Mouse (Mus musculus) midbrain, embryonic 15.5 days (tissue): ENCODE measurements around the gene Kcng4. TPM values are rescaled to one million over a fixed set of nuclear protein-coding genes. Genes with fewer than 3 reads are reported as not detected.

ENCODE experiments used
- ATAC-seq: fragments of 200-750 bp; cut with Nextera tagmentation; replicated peaks from 2 replicates; pipeline ENCODE4 v1.8.0; 2017; ENCODE audit warnings: moderate TSS enrichment
- H3K27ac ChIP-seq: fragments of 300-500 bp; sonication (generic); 2 replicates; pipeline ENCODE4 v1.5.1; 2015; ENCODE audit warnings: mild to moderate bottlenecking, inconsistent platforms
- H3K27me3 ChIP-seq: fragments of 300-500 bp; sonication (generic); replicated peaks from 2 replicates; pipeline ENCODE4 v1.6.1; 2015; ENCODE audit warnings: inconsistent platforms
- H3K36me3 ChIP-seq: fragments of 300-500 bp; sonication (generic); replicated peaks from 2 replicates; pipeline ENCODE4 v1.6.1; 2015; ENCODE audit warnings: inconsistent platforms
- H3K4me1 ChIP-seq: fragments of 300-500 bp; sonication (generic); 2 replicates; pipeline ENCODE4 v1.6.1; 2015; ENCODE audit warnings: inconsistent platforms
- H3K4me2 ChIP-seq: fragments of 300-500 bp; sonication (generic); 2 replicates; pipeline ENCODE4 v1.6.1; 2015; ENCODE audit warnings: inconsistent platforms, mild to moderate bottlenecking, moderate library complexity
- H3K4me3 ChIP-seq: fragments of 300-500 bp; sonication (generic); 2 replicates; pipeline ENCODE4 v1.5.1; 2015; ENCODE audit warnings: mild to moderate bottlenecking, inconsistent platforms
- H3K9ac ChIP-seq: fragments of 300-500 bp; sonication (generic); 2 replicates; pipeline ENCODE4 v1.6.1; 2015; ENCODE audit warnings: mild to moderate bottlenecking, inconsistent platforms
- H3K9me3 ChIP-seq: fragments of 300-500 bp; sonication (generic); 2 replicates; pipeline ENCODE4 v1.6.1; 2016; ENCODE audit warnings: inconsistent platforms
- WGBS: fragments of 180-500 bp; shearing (Covaris S2); methylation state at CpG from one replicate; pipeline ENCODE4 v1.1.7; 2015; ENCODE audit warnings: mixed read lengths; 5-methylcytosine and 5-hydroxymethylcytosine counted together
- polyA plus RNA-seq: library from polyadenylated mRNA; unstranded; fragments of >200 nt; fragmentation: Nextera tagmentation; extraction: Ambion mirVana; gene quantifications from 2 replicates; pipeline ENCODE4 v1.2.1, GENCODE M21; 2015

Gene Kcng4
- polyA plus RNA-seq, 1 experiment from 2014 or later, result 0.14 TPM

GRCm38 (mm10) chr8:119661892-119662291, 26.4 kb upstream of the Kcng4 start:
- no peak for ATAC-seq
- Histone ChIP-seq H3K27ac (no peak overlapping the region), H3K27me3 (no peaks in the 10 kb centered on the region), H3K4me2 (no peak overlapping the region), H3K9me3 (no peaks in the 10 kb centered on the region), H3K4me3 (no peak overlapping the region), H3K36me3 (no peaks in the 10 kb centered on the region), H3K9ac (no peak overlapping the region), H3K4me1 (peaks cover 8% of the 10 kb centered on the region)
- WGBS, result 70% methylated on average over 6 of the region's 6 CpGs

- ATAC-seq, result peak; percentile 30; the same call in 1 of the 2 replicates
- WGBS, result 6% methylated on average over 9 of the region's 9 CpGs
Observed at GRCm38 (mm10) chr8:119661081-119661480, 25.6 kb upstream of the Kcng4 start.

GRCm38 (mm10) chr8:119656709-119657464, 21.4 kb upstream of the Kcng4 start:
- H3K36me3 ChIP-seq, result no peaks in the 10 kb centered on the region
- 63% methylated on average over 5 of the region's 5 CpGs for WGBS
- no peaks in the 10 kb centered on the region for H3K9me3 ChIP-seq
- no peak for ATAC-seq
- no peak overlapping the region for H3K4me3 ChIP-seq
- H3K4me2 ChIP-seq, result no peak overlapping the region
- peaks cover 5% of the 10 kb centered on the region for H3K4me1 ChIP-seq
- no peak overlapping the region for H3K27ac ChIP-seq
- no peak overlapping the region for H3K9ac ChIP-seq
- H3K27me3 ChIP-seq, result no peaks in the 10 kb centered on the region

More at GRCm38 (mm10) chr8:119661081-119661480, 25.6 kb upstream of the Kcng4 start:
- Histone ChIP-seq H3K4me1 (peaks cover 5% of the 10 kb centered on the region), H3K4me2 (no peak overlapping the region), H3K4me3 (no peak overlapping the region), H3K36me3 (no peaks in the 10 kb centered on the region), H3K9me3 (no peaks in the 10 kb centered on the region), H3K27me3 (no peaks in the 10 kb centered on the region), H3K9ac (no peak overlapping the region), H3K27ac (no peak overlapping the region)

- Histone ChIP-seq H3K4me3 (no peak overlapping the region), H3K4me2 (no peak overlapping the region), H3K27ac (no peak overlapping the region), H3K27me3 (no peaks in the 10 kb centered on the region), H3K36me3 (no peaks in the 10 kb centered on the region), H3K9ac (no peak overlapping the region), H3K9me3 (no peaks in the 10 kb centered on the region), H3K4me1 (no peaks in the 10 kb centered on the region)
- ATAC-seq, result no peak
- 59% methylated on average over 2 of the region's 2 CpGs for WGBS
Observed at GRCm38 (mm10) chr8:119651324-119651723, 15.8 kb upstream of the Kcng4 start.

- Histone ChIP-seq H3K9me3 (no peaks in the 10 kb centered on the region), H3K27ac (no peak overlapping the region), H3K9ac (no peak overlapping the region), H3K27me3 (no peaks in the 10 kb centered on the region), H3K4me3 (no peak overlapping the region), H3K36me3 (no peaks in the 10 kb centered on the region), H3K4me1 (peaks cover 17% of the 10 kb centered on the region), H3K4me2 (no peak overlapping the region)
- WGBS, result 84% methylated on average over 7 of the region's 7 CpGs
- ATAC-seq, result no peak
Observed at GRCm38 (mm10) chr8:119646846-119647245, 11.4 kb upstream of the Kcng4 start.

GRCm38 (mm10) chr8:119646197-119646596, 10.7 kb upstream of the Kcng4 start:
- H3K9ac ChIP-seq, result no peak overlapping the region
- H3K27me3 ChIP-seq, result no peaks in the 10 kb centered on the region
- no peaks in the 10 kb centered on the region for H3K9me3 ChIP-seq
- H3K27ac ChIP-seq, result 0 out of 2 replicates have a peak overlapping the region, but pooled peaks have one; percentile 70
- ATAC-seq, result no peak
- no peaks in the 10 kb centered on the region for H3K36me3 ChIP-seq
- H3K4me1 ChIP-seq, result peaks cover 17% of the 10 kb centered on the region
- 77% methylated on average over 3 of the region's 3 CpGs for WGBS
- no peak overlapping the region for H3K4me3 ChIP-seq
- no peak overlapping the region for H3K4me2 ChIP-seq

- H3K9me3 ChIP-seq, result no peaks in the 10 kb centered on the region
- H3K27ac ChIP-seq, result peak overlapping the region; percentile 70
- no peak overlapping the region for H3K9ac ChIP-seq
- H3K4me1 ChIP-seq, result peaks cover 17% of the 10 kb centered on the region
- H3K4me2 ChIP-seq, result no peak overlapping the region
- WGBS, result 38% methylated on average over 18 of the region's 18 CpGs
- ATAC-seq, result peak; percentile 70
- H3K36me3 ChIP-seq, result no peaks in the 10 kb centered on the region
- H3K27me3 ChIP-seq, result no peaks in the 10 kb centered on the region
- H3K4me3 ChIP-seq, result no peak overlapping the region
Observed at GRCm38 (mm10) chr8:119644981-119645597, 9.6 kb upstream of the Kcng4 start.

- 61% methylated on average over 17 of the region's 17 CpGs for WGBS
- no peak overlapping the region for H3K4me2 ChIP-seq
- ATAC-seq, result peak; percentile 65; the same call in 1 of the 2 replicates
- H3K36me3 ChIP-seq, result no peaks in the 10 kb centered on the region
- no peak overlapping the region for H3K9ac ChIP-seq
- no peaks in the 10 kb centered on the region for H3K9me3 ChIP-seq
- H3K4me3 ChIP-seq, result no peak overlapping the region
- H3K4me1 ChIP-seq, result peaks cover 17% of the 10 kb centered on the region
- H3K27ac ChIP-seq, result peak overlapping the region; percentile 70
- no peaks in the 10 kb centered on the region for H3K27me3 ChIP-seq
Observed at GRCm38 (mm10) chr8:119644429-119644960, 9.0 kb upstream of the Kcng4 start.

- H3K4me1 ChIP-seq, result peaks cover 17% of the 10 kb centered on the region
- H3K27ac ChIP-seq, result no peak overlapping the region
- no peak for ATAC-seq
- 88% methylated on average over 1 of the region's 1 CpGs for WGBS
- H3K36me3 ChIP-seq, result no peaks in the 10 kb centered on the region
- no peak overlapping the region for H3K9ac ChIP-seq
- no peak overlapping the region for H3K4me3 ChIP-seq
- no peak overlapping the region for H3K4me2 ChIP-seq
- H3K9me3 ChIP-seq, result no peaks in the 10 kb centered on the region
- no peaks in the 10 kb centered on the region for H3K27me3 ChIP-seq
Observed at GRCm38 (mm10) chr8:119642960-119643359, 7.5 kb upstream of the Kcng4 start.

GRCm38 (mm10) chr8:119641058-119641457, 5.6 kb upstream of the Kcng4 start:
- Histone ChIP-seq H3K4me3 (no peak overlapping the region), H3K4me2 (no peak overlapping the region), H3K27ac (no peak overlapping the region), H3K27me3 (no peaks in the 10 kb centered on the region), H3K9ac (no peak overlapping the region), H3K9me3 (no peaks in the 10 kb centered on the region), H3K36me3 (no peaks in the 10 kb centered on the region), H3K4me1 (peaks cover 17% of the 10 kb centered on the region)
- 86% methylated on average over 5 of the region's 5 CpGs for WGBS
- ATAC-seq, result no peak

- Histone ChIP-seq H3K27ac (no peak overlapping the region), H3K4me1 (peaks cover 15% of the 10 kb centered on the region)
- 69% methylated on average over 7 of the region's 7 CpGs for WGBS
Observed at GRCm38 (mm10) chr8:119639798-119640197, 4.3 kb upstream of the Kcng4 start.

GRCm38 (mm10) chr8:119638261-119638660, 2.8 kb upstream of the Kcng4 start:
- WGBS, result 75% methylated on average over 6 of the region's 6 CpGs
- Histone ChIP-seq H3K27me3 (0 out of 2 replicates have a peak, but pooled peaks cover 12% of the 10 kb centered on the region), H3K27ac (no peak overlapping the region), H3K4me1 (peaks cover 9% of the 10 kb centered on the region), H3K9ac (no peak overlapping the region), H3K9me3 (no peaks in the 10 kb centered on the region), H3K36me3 (no peaks in the 10 kb centered on the region), H3K4me3 (no peak overlapping the region), H3K4me2 (no peak overlapping the region)
- no peak for ATAC-seq

More at GRCm38 (mm10) chr8:119639798-119640197, 4.3 kb upstream of the Kcng4 start:
- ATAC-seq, result no peak
- Histone ChIP-seq H3K4me2 (no peak overlapping the region), H3K9me3 (no peaks in the 10 kb centered on the region), H3K27me3 (0 out of 2 replicates have a peak, but pooled peaks cover 3% of the 10 kb centered on the region), H3K36me3 (no peaks in the 10 kb centered on the region), H3K4me3 (no peak overlapping the region), H3K9ac (no peak overlapping the region)
